Mouse (Mus musculus) heart, postnatal 14 days (tissue): ENCODE data around the gene Abcd4. TPM values are rescaled to one million over a fixed set of nuclear protein-coding genes. Genes with fewer than 3 reads are reported as not detected.

ENCODE experiments used
- DNase-seq, 2 experiments: peaks; one replicate each; pipeline ENCODE4 v3.0.0; 2021 to 2022
- intact Hi-C: fragments of 180-260 bp; cut with DNase I; formaldehyde crosslinking; loops from one replicate; pipeline ENCODE4 v1.15.1; 2025
- long read RNA-seq, 2 experiments: library from polyadenylated mRNA; stranded (forward); transcript quantifications; one replicate each; pipeline ENCODE4 v2.0.0; 2021
- total RNA-seq, 2 experiments: library from RNA; stranded (reverse); gene quantifications; 2 replicates each; pipeline ENCODE4 v1.2.3; 2021

Gene Abcd4
- 1 to 10 TPM; 5.6 to 7.1 TPM for total RNA-seq
- long read RNA-seq, experiment 1, transcript Abcd4-201 (19 exons, 2,309 nt): major isoform, 7 of 13 reads
- long read RNA-seq, experiment 1, partial matches to known transcripts: 0 of 13 reads
- long read RNA-seq, experiment 1, other reads (novel, unspliced or antisense): 6 of 13 reads
- long read RNA-seq, experiment 2, transcript Abcd4-201 (19 exons, 2,309 nt): major isoform, 8 of 13 reads
- long read RNA-seq, experiment 2, partial matches to known transcripts: 1 of 13 reads
- long read RNA-seq, experiment 2, other reads (novel, unspliced or antisense): 3 of 13 reads

- intact Hi-C loops: no loop called here
- DNase-seq: peak; percentile 92 to 94
Measured at GRCm38 (mm10) chr12:84616977-84617630, at the start of gene Abcd4. Gene Abcd4 (minus strand): TSS chr12:84617413.

- peak; percentile 60 to 74 for DNase-seq
- intact Hi-C loops: loop anchor here (1.0 kb wide), 1 partner anchor 101 kb away; no protein-coding TSS in a partner anchor
Measured at GRCm38 (mm10) chr12:84653912-84654311, 36.7 kb upstream of the Abcd4 start.

- intact Hi-C loops: no loop called here
- DNase-seq: no peak
Measured at GRCm38 (mm10) chr12:84650234-84650633, 33.0 kb upstream of the Abcd4 start.

- no peak for DNase-seq
- intact Hi-C loops: no loop called here
Measured at GRCm38 (mm10) chr12:84640654-84641053, 23.4 kb upstream of the Abcd4 start, which contains the start of gene Vrtn. Gene Vrtn (plus strand): TSS chr12:84641019.

GRCm38 (mm10) chr12:84640253-84640652 lies 23.0 kb upstream of the Abcd4 start:
- no peak for DNase-seq
- intact Hi-C loops: no loop called here

GRCm38 (mm10) chr12:84631867-84632266 lies 14.7 kb upstream of the Abcd4 start:
- intact Hi-C loops: no loop called here

GRCm38 (mm10) chr12:84625116-84625515 lies 7.9 kb upstream of the Abcd4 start:
- intact Hi-C loops: no loop called here
- no peak for DNase-seq

More at GRCm38 (mm10) chr12:84631867-84632266, 14.7 kb upstream of the Abcd4 start:
- no peak for DNase-seq

GRCm38 (mm10) chr12:84624601-84625000 lies 7.4 kb upstream of the Abcd4 start:
- intact Hi-C loops: no loop called here
- DNase-seq: no peak

- intact Hi-C loops: no loop called here
- DNase-seq: no peak
Measured at GRCm38 (mm10) chr12:84620975-84621374, 3.8 kb upstream of the Abcd4 start.

GRCm38 (mm10) chr12:84617663-84618062 lies 450 bp upstream of the Abcd4 start:
- peak in 1 of 2 experiments; percentile 19 for DNase-seq
- intact Hi-C loops: no loop called here

- intact Hi-C loops: no loop called here
- no peak for DNase-seq
Measured at GRCm38 (mm10) chr12:84614524-84614923, 2.7 kb downstream of the Abcd4 start.

- intact Hi-C loops: no loop called here
- no peak for DNase-seq
Measured at GRCm38 (mm10) chr12:84614001-84614400, 3.2 kb downstream of the Abcd4 start.

GRCm38 (mm10) chr12:84612518-84612917 lies 4.7 kb downstream of the Abcd4 start:
- intact Hi-C loops: no loop called here

GRCm38 (mm10) chr12:84611718-84612117 lies 5.5 kb downstream of the Abcd4 start:
- no peak for DNase-seq
- intact Hi-C loops: no loop called here

More at GRCm38 (mm10) chr12:84612518-84612917, 4.7 kb downstream of the Abcd4 start:
- DNase-seq: no peak

- intact Hi-C loops: no loop called here
- peak in 1 of 2 experiments; percentile 20 for DNase-seq
Measured at GRCm38 (mm10) chr12:84605860-84606259, 11.4 kb downstream of the Abcd4 start.

- intact Hi-C loops: no loop called here
- DNase-seq: no peak
Measured at GRCm38 (mm10) chr12:84604001-84604400, 13.2 kb downstream of the Abcd4 start.

GRCm38 (mm10) chr12:84598324-84598723 lies 18.9 kb downstream of the Abcd4 start:
- no peak for DNase-seq
- intact Hi-C loops: no loop called here

GRCm38 (mm10) chr12:84589825-84590761 lies 27.1 kb downstream of the Abcd4 start:
- peak; percentile 93 to 97 for DNase-seq
- intact Hi-C loops: loop anchor here (2.0 to 5.0 kb wide), 2 partner anchors 43 to 121 kb away; no protein-coding TSS in a partner anchor

GRCm38 (mm10) chr12:84581285-84581684 lies 35.9 kb downstream of the Abcd4 start:
- intact Hi-C loops: loop anchor here (2.0 kb wide), 1 partner anchor 112 kb away; no protein-coding TSS in a partner anchor
- no peak for DNase-seq

- DNase-seq: no peak
- intact Hi-C loops: no loop called here
Measured at GRCm38 (mm10) chr12:84578440-84578770, 38.8 kb downstream of the Abcd4 start.
